Mouse (Mus musculus): ENCODE data around the gene Hibch. TPM values are rescaled to one million over a fixed set of nuclear protein-coding genes. Genes with fewer than 3 reads are reported as not detected.
A peak's percentile ranks its signal among the peaks of the same experiment; 100 is the strongest.
"Not testable (repeated sequence)": the region's sequence is repeated elsewhere in the genome, so short reads cannot be mapped to it uniquely, and the experiment has no call there.

Gene Hibch
- polyA plus RNA-seq, 1 experiment from 2014 or later = 15.9 TPM

DNA sequence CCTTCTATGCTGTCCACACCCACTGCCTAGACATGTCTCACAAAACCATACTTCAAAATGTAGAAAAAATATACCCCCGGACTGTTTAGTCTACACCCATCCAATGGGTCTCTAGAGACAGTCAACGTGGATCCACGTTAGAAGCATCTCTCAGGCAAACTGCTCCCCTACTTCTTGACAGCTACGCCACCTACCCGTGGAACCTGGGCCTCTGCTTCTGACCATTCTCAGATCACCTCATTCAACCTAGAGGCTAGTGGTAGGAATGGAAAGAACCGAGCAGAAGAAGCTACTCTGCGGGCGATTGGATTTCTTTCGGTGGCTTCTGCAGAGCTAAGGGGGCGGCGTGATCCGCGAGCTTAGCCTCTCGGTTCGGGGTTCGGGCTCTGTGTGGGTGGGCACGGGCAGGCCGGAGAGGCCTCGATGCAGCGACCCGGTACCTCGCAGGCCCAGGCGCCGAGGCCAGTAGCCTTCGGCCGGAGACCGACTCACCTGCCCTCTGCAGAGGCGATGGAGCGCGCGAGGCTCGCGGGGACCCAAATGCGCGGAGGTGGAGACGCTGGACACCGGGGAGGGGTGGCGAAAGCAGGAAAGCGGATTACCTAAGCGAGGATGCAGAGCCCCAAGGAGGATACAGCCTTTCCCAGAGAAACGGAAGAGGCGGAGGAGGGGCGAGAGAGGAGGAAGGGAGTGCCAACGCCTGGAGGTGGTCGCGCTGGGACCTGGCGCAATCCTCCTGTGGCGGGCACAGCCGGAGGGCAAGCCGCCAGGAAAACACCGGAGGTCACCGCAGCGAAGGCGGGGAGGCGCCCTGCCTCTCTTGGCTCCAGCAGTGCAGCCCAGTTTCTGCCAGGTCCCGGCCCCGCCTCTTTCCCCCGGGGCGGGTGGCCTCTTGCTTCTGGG is 27.6 kb upstream of the Hibch start, which contains the start of gene Inpp1:
TSS of gene Inpp1 (minus strand) at position 779 of the 903 bp plus-strand sequence.
- Histone ChIP-seq H3K27me3 (no peaks in the 10 kb centered on the region), H3K36me3 (replicated peaks) (no peaks in the 10 kb centered on the region), H3K4me3 (replicated peaks) (peak within 1 kb of the TSS; percentile 62), H3K27ac (replicated peaks) (peak within 1 kb of the TSS; percentile 55), H3K9ac (peak within 1 kb of the TSS; percentile 58), H3K9me3 (replicated peaks) (no peaks in the 10 kb centered on the region), H3K4me1 (replicated peaks) (peaks cover 14% of the 10 kb centered on the region), H3K4me2 (peak within 1 kb of the TSS; percentile 83)
- 1% methylated on average over 59 of the region's 59 CpGs for WGBS (ENCODE audit: insufficient replicate concordance)
- peak; percentile 81 for ATAC-seq (ENCODE audit: insufficient read depth)

DNA sequence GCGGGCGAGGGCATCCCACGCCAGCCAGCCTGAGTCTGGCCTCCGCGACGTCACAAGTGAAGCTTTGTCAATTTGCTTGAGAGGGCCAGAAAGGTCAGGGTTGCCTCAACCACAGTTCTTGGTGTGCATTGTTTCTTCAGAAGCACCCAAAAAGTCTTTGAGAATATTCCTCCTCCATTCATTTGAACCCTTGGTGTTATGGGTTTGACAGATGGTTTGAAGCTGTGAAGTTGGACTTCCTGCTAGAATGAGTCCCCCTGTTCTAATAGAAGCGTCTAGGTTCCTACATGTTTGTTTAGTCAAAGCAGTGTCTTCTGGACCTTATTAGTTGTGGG is 26.9 kb upstream of the Hibch start:
- no peaks in the 10 kb centered on the region for H3K36me3 ChIP-seq (replicated peaks)
- H3K4me1 ChIP-seq (replicated peaks) = peaks cover 14% of the 10 kb centered on the region
- H3K4me3 ChIP-seq (replicated peaks) = peak overlapping the region; percentile 62
- no peak overlapping the region; the same call in 1 of the 2 replicates for H3K27ac ChIP-seq (replicated peaks)
- peak overlapping the region; percentile 83 for H3K4me2 ChIP-seq
- H3K27me3 ChIP-seq = no peaks in the 10 kb centered on the region
- no peaks in the 10 kb centered on the region for H3K9me3 ChIP-seq (replicated peaks)
- 6% methylated on average over 7 of the region's 7 CpGs for WGBS (ENCODE audit: insufficient replicate concordance)
- no peak overlapping the region for H3K9ac ChIP-seq
- no peak for ATAC-seq (ENCODE audit: insufficient read depth)

DNA sequence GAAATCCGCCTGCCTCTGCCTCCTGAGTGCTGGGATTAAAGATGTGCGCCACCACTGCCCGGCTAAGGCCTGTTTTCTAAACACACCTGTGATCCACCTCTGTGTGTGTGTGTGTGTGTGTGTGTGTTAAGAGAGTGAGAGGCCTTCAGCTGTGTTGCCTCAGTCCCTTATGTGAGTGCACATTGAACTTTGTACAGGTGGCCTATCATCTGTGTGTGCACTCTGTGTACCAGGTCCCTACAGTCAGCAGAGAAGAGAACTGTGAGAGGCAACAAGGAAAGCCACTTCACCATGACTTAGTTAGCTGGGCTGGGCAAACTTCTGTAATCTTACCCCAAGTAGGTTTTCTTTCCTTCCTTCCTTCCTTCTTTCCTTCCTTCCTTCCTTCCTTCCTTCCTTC is 5.6 kb upstream of the Hibch start:
- Histone ChIP-seq H3K9me3 (replicated peaks) (no peaks in the 10 kb centered on the region), H3K9ac (no peak overlapping the region), H3K4me1 (replicated peaks) (peaks cover 3% of the 10 kb centered on the region), H3K27me3 (no peaks in the 10 kb centered on the region), H3K27ac (replicated peaks) (no peak overlapping the region), H3K4me3 (replicated peaks) (no peak overlapping the region), H3K4me2 (no peak overlapping the region), H3K36me3 (replicated peaks) (no peaks in the 10 kb centered on the region)
- 0 out of 2 replicates have a peak, but pooled peaks have one; percentile 34 for ATAC-seq (ENCODE audit: insufficient read depth)
- WGBS (ENCODE audit: insufficient replicate concordance) = 91% methylated on average over 3 of the region's 3 CpGs

DNA sequence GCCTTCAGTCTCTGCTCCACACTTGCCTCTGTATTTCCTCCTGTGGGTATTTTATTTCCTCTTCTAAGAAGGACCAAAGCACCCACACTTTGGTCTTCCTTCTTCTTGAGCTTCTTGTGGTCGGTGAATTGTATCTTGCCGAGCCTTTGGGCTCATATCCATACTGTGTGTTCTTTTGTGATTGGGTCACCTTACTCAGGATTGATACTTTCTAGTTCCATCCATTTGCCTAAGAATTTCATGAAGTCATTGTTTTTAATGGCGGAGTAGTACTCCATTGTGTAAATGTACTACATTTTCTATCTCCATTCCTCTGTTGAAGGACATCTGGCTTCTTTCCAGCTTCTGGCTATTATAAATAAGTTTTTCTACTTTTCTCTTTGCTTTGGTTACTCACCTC is 375 bp upstream of the Hibch start:
- H3K9ac ChIP-seq = no peak overlapping the region; the same call in 1 of the 2 replicates
- peak overlapping the region; percentile 48; the same call in 1 of the 2 replicates for H3K27ac ChIP-seq (replicated peaks)
- WGBS (ENCODE audit: insufficient replicate concordance) = 7% methylated on average over 3 of the region's 3 CpGs
- H3K9me3 ChIP-seq (replicated peaks) = no peaks in the 10 kb centered on the region
- H3K4me1 ChIP-seq (replicated peaks) = peaks cover 23% of the 10 kb centered on the region
- no peaks in the 10 kb centered on the region for H3K36me3 ChIP-seq (replicated peaks)
- H3K27me3 ChIP-seq = no peaks in the 10 kb centered on the region
- ATAC-seq (ENCODE audit: insufficient read depth) = no peak
- peak overlapping the region; percentile 70 for H3K4me3 ChIP-seq (replicated peaks)
- peak overlapping the region; percentile 85 for H3K4me2 ChIP-seq

DNA sequence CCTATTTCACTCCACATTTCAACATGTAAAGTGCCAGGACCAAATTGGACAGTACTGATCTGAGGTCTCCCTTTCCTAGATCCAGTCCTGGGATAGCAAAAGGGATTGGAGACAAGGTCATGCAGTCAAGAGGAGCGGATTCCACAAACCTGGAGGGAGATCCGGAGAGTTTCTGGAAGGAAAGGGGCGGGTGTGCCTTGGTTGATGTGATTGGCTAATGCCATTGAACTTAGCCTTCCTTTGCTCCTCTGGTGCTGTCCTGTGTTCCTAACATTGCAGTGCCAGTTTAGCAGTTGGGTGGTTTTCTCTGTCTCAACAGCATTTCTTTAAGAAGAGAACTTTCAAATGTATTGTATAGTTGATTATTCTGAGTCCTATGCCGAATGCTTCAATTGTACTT is 1.8 kb downstream of the Hibch start:
- ATAC-seq (ENCODE audit: insufficient read depth) = no peak
- WGBS (ENCODE audit: insufficient replicate concordance) = 75% methylated on average over 4 of the region's 4 CpGs
- Histone ChIP-seq H3K27ac (replicated peaks) (no peak overlapping the region), H3K27me3 (no peaks in the 10 kb centered on the region), H3K36me3 (replicated peaks) (no peaks in the 10 kb centered on the region), H3K9me3 (replicated peaks) (no peaks in the 10 kb centered on the region), H3K4me1 (replicated peaks) (peaks cover 29% of the 10 kb centered on the region), H3K4me3 (replicated peaks) (no peak overlapping the region), H3K4me2 (no peak overlapping the region), H3K9ac (no peak overlapping the region)

DNA sequence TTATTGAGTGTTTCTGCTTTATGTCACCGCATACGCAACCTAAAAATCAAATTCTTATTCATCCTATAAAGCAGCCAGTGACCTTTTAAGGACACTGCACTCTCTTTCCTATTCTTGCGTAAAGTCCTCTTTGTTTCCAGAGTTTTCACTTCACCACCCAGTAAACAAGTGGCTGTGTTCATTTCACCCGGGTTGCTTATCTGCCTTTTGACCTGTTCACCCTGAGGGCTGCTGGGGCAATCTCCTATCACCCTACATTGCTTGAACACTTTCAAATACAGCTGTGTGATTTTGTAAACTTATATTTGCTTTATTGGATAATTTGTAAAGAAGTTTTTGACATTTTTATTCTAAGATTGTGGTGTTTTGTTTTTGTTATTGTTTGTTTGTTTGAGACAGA is 4.7 kb downstream of the Hibch start:
- H3K27ac ChIP-seq (replicated peaks) = 0 out of 2 replicates have a peak overlapping the region, but pooled peaks have one; percentile 9
- no peak overlapping the region for H3K4me2 ChIP-seq
- 60% methylated on average over 4 of the region's 4 CpGs for WGBS (ENCODE audit: insufficient replicate concordance)
- no peak for ATAC-seq (ENCODE audit: insufficient read depth)
- H3K9me3 ChIP-seq (replicated peaks) = no peaks in the 10 kb centered on the region
- H3K27me3 ChIP-seq = no peaks in the 10 kb centered on the region
- H3K36me3 ChIP-seq (replicated peaks) = no peaks in the 10 kb centered on the region
- H3K9ac ChIP-seq = no peak overlapping the region
- H3K4me1 ChIP-seq (replicated peaks) = peaks cover 23% of the 10 kb centered on the region
- H3K4me3 ChIP-seq (replicated peaks) = no peak overlapping the region

DNA sequence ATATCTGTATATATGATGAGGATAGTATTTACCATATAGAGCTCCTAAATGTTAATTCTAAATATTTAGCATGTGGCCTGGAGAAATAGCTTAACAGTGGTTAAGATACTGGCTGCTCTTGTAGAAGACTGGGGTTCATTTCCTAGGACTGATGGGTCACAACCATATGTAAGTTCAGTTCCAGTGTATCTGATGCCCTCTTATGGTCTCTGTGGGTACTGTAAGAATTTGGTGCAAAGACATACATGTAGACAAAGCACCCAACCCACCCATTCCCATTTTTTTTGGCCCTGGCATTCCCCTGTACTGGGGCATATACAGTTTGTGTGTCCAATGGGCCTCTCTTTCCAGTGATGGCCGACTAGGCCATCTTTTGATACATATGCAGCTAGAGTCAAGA is 9.3 kb downstream of the Hibch start:
- H3K9ac ChIP-seq; H3K4me3 ChIP-seq (replicated peaks); H3K27ac ChIP-seq (replicated peaks); H3K4me2 ChIP-seq; H3K4me1 ChIP-seq (replicated peaks); ATAC-seq (ENCODE audit: insufficient read depth); H3K36me3 ChIP-seq (replicated peaks); H3K9me3 ChIP-seq (replicated peaks); H3K27me3 ChIP-seq: not testable (repeated sequence)
- 50% methylated on average over 1 of the region's 1 CpGs for WGBS (ENCODE audit: insufficient replicate concordance)

DNA sequence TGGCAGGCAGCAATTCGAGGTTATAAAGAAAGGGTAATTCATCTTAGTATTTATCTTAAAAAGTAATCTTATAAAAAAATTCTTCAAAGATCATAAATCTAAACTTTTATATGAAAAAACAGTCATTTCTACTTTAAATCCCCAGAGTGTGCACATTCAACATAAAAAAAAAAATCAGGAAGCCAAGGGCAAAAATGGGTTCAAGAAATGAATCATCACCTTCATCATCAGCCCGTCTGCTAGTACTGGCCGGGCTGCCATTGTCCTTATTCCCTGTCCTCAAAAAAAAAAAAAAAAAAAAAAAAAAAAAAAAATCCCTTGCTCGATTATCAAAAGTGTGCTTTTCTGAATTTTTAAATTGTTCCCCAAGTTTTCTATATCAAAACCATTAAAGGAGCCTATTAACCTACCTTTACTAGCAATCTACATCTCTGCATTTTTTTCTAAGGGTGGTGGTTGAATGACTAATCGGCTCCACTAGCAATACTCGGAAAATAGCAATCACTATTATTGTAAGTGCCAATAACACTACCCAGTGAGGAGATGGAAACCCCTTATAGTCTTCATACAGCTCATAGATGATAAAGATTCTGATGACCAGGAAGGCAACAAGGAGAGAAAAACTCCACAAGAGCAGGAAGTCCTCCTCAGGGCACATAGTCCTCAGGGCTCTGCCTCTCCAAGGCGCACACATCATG is 11.3 kb downstream of the Hibch start:
- H3K36me3 ChIP-seq (replicated peaks) = 0 out of 2 replicates have a peak, but pooled peaks cover 11% of the 10 kb centered on the region
- WGBS (ENCODE audit: insufficient replicate concordance) = 77% methylated on average over 7 of the region's 7 CpGs
- no peak overlapping the region for H3K4me3 ChIP-seq (replicated peaks)
- H3K9me3 ChIP-seq (replicated peaks) = no peaks in the 10 kb centered on the region
- no peak overlapping the region for H3K4me2 ChIP-seq
- no peaks in the 10 kb centered on the region for H3K27me3 ChIP-seq
- no peak overlapping the region for H3K27ac ChIP-seq (replicated peaks)
- no peak for ATAC-seq (ENCODE audit: insufficient read depth)
- no peaks in the 10 kb centered on the region for H3K4me1 ChIP-seq (replicated peaks)
- H3K9ac ChIP-seq = no peak overlapping the region

DNA sequence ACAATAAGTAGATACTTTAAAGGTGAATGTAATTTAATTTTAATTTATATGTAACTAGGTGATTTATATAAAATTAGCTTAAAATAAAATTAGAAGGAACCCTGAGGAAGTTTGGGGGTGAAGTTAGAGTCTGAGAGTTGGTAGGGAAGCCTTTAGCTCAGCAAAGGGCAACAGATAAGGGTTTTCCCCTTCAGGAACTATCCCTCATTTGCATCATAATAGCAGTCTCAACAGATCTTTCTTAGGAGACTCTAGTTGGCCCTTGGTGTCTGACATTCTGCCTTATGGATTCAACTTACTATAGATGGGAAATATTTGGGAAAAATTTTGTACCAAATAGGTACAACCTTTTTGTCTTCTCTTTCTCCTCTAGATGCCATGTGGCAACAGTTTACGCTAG is 19.5 kb downstream of the Hibch start:
- WGBS (ENCODE audit: insufficient replicate concordance) = 93% methylated on average over 1 of the region's 1 CpGs
- ATAC-seq (ENCODE audit: insufficient read depth) = no peak
- H3K36me3 ChIP-seq (replicated peaks) = peaks cover 8% of the 10 kb centered on the region; the same call in 1 of the 2 replicates
- H3K4me1 ChIP-seq (replicated peaks) = no peaks in the 10 kb centered on the region
- no peak overlapping the region for H3K9ac ChIP-seq
- H3K4me3 ChIP-seq (replicated peaks) = no peak overlapping the region
- no peaks in the 10 kb centered on the region for H3K27me3 ChIP-seq
- H3K9me3 ChIP-seq (replicated peaks) = no peaks in the 10 kb centered on the region
- H3K27ac ChIP-seq (replicated peaks) = no peak overlapping the region
- no peak overlapping the region for H3K4me2 ChIP-seq

DNA sequence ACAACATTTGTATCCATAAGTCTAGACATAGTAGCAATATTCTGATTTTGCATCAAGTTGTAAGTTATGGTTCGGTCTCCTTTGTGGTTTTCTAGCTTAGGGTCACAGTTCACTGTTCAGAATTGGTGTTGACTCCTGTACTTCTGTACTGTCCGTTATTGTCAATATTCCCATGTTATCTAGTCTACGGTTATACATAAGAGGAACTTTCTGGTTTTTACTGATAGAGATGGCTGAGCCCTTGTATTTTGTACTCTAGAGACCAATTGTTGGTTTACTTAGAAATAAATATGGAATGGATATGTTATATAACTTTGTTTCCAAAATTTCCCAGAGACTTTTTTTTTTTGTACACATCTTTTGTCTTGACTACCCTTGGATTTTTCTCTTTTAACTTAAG is 21.3 kb downstream of the Hibch start:
- H3K4me1 ChIP-seq (replicated peaks) = no peaks in the 10 kb centered on the region
- H3K27ac ChIP-seq (replicated peaks) = no peak overlapping the region
- H3K36me3 ChIP-seq (replicated peaks) = peaks cover 2% of the 10 kb centered on the region; the same call in 1 of the 2 replicates
- ATAC-seq (ENCODE audit: insufficient read depth) = no peak
- H3K4me2 ChIP-seq = no peak overlapping the region
- H3K9ac ChIP-seq = no peak overlapping the region
- no peak overlapping the region for H3K4me3 ChIP-seq (replicated peaks)
- 32% methylated on average over 3 of the region's 3 CpGs for WGBS (ENCODE audit: insufficient replicate concordance)
- no peaks in the 10 kb centered on the region for H3K27me3 ChIP-seq
- H3K9me3 ChIP-seq (replicated peaks) = no peaks in the 10 kb centered on the region

DNA sequence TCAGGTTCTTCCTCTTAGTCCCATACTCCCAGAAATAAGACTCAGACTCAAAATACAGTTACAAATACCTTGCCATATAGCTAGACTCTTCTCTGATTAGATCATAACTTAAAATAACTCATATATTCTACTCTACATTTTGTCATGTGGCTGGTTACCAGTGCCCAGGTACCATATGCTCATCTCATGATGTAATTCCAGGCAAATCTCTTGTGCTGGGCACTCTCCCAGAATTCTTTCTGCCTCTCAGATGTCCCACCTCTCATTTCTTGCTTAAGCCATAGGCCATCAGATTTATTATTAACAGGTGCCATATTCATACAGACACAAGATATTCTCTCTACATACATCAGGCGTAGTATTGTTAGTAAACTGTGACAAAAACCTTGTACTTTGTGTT is 23.1 kb downstream of the Hibch start:
- no peak for ATAC-seq (ENCODE audit: insufficient read depth)
- Histone ChIP-seq H3K27ac (replicated peaks) (no peak overlapping the region), H3K9ac (no peak overlapping the region), H3K4me1 (replicated peaks) (no peaks in the 10 kb centered on the region), H3K36me3 (replicated peaks) (no peaks in the 10 kb centered on the region; the same call in 1 of the 2 replicates), H3K4me2 (no peak overlapping the region), H3K4me3 (replicated peaks) (no peak overlapping the region), H3K27me3 (no peaks in the 10 kb centered on the region), H3K9me3 (replicated peaks) (no peaks in the 10 kb centered on the region)
- WGBS (ENCODE audit: insufficient replicate concordance) = 82% methylated on average over 1 of the region's 1 CpGs

Measured in liver, embryonic 15.5 days (tissue).